Mouse (Mus musculus) ES-Bruce4 (cell line): Measurements from ENCODE around the gene Prdm16. TPM values are rescaled to one million over a fixed set of nuclear protein-coding genes. Genes with fewer than 3 reads are reported as not detected.

Experiments
- H3K27ac ChIP-seq: 2 replicates; pipeline ENCODE4 v1.5.1; 2012; ENCODE audit warnings: low read length, inconsistent platforms; ENCODE audit not compliant: insufficient read depth
- H3K27me3 ChIP-seq: 2 replicates; pipeline ENCODE4 v1.6.1; 2012; ENCODE audit warnings: mild to moderate bottlenecking, low read length, inconsistent platforms; ENCODE audit not compliant: control insufficient read depth, poor library complexity, insufficient read depth, severe bottlenecking
- H3K36me3 ChIP-seq: 2 replicates; pipeline ENCODE4 v1.6.1; 2012; ENCODE audit warnings: inconsistent platforms, mild to moderate bottlenecking, low read length, moderate library complexity; ENCODE audit not compliant: control insufficient read depth, poor library complexity, insufficient read depth, severe bottlenecking
- H3K4me1 ChIP-seq: one replicate; pipeline ENCODE4 v1.8.1; 2011; ENCODE audit warnings: low read length; ENCODE audit not compliant: control insufficient read depth, insufficient read depth
- H3K4me3 ChIP-seq: 2 replicates; pipeline ENCODE4 v1.5.1; 2011; ENCODE audit warnings: low read depth, mild to moderate bottlenecking, low read length
- H3K9ac ChIP-seq: 2 replicates; pipeline ENCODE4 v1.6.1; 2012; ENCODE audit warnings: low read depth, mild to moderate bottlenecking, inconsistent platforms; ENCODE audit not compliant: poor library complexity, severe bottlenecking
- H3K9me3 ChIP-seq: replicated peaks from 2 replicates; pipeline ENCODE4 v1.6.1; 2012; ENCODE audit warnings: mild to moderate bottlenecking, low read length, inconsistent platforms; ENCODE audit not compliant: control insufficient read depth, poor library complexity, insufficient read depth, severe bottlenecking
- CTCF ChIP-seq: IDR thresholded peaks from one replicate; pipeline ENCODE4 v1.8.1; 2011; ENCODE audit warnings: low read depth, low read length
- EP300 ChIP-seq: IDR thresholded peaks from 2 replicates; pipeline ENCODE4 v1.6.1; 2011; ENCODE audit warnings: low read depth, low read length; ENCODE audit not compliant: insufficient read depth
- POLR2A ChIP-seq: IDR thresholded peaks from one replicate; pipeline ENCODE4 v1.8.1; 2011; ENCODE audit warnings: low read length; ENCODE audit not compliant: insufficient read depth
- polyA plus RNA-seq: library from polyadenylated mRNA; stranded (reverse); fragments of >200 nt; gene quantifications from 2 replicates; pipeline ENCODE4 v1.2.4, GENCODE M21; 2011; ENCODE audit warnings: low read depth; ENCODE audit not compliant: missing spikeins, insufficient read depth, insufficient read length

Gene Prdm16
- polyA plus RNA-seq, 1 experiment = 3.1 TPM

GRCm38 (mm10) chr4:154673986-154674385, 37.3 kb upstream of the Prdm16 start:
- TF ChIP-seq EP300 (peak; percentile 92), CTCF (no peak), POLR2A (no peak)
- Histone ChIP-seq H3K9ac (no peak overlapping the region), H3K4me1 (peaks cover 9% of the 10 kb centered on the region), H3K27me3 (no peaks in the 10 kb centered on the region), H3K4me3 (no peak overlapping the region), H3K9me3 (no peaks in the 10 kb centered on the region), H3K36me3 (no peaks in the 10 kb centered on the region), H3K27ac (peak overlapping the region; percentile 94)

GRCm38 (mm10) chr4:154672027-154672426, 35.4 kb upstream of the Prdm16 start:
- Histone ChIP-seq H3K9me3 (no peaks in the 10 kb centered on the region), H3K4me1 (peaks cover 8% of the 10 kb centered on the region), H3K36me3 (no peaks in the 10 kb centered on the region), H3K27ac (no peak overlapping the region), H3K4me3 (no peak overlapping the region), H3K27me3 (no peaks in the 10 kb centered on the region), H3K9ac (no peak overlapping the region)
- TF ChIP-seq POLR2A = no peak
- TF ChIP-seq CTCF = no peak
- no peak for TF ChIP-seq EP300

GRCm38 (mm10) chr4:154671232-154671912, 34.7 kb upstream of the Prdm16 start:
- H3K9ac ChIP-seq = no peak overlapping the region
- no peak overlapping the region for H3K27ac ChIP-seq
- H3K27me3 ChIP-seq = no peaks in the 10 kb centered on the region
- no peak for TF ChIP-seq POLR2A
- TF ChIP-seq EP300 = no peak
- TF ChIP-seq CTCF = no peak
- H3K9me3 ChIP-seq = no peaks in the 10 kb centered on the region
- H3K36me3 ChIP-seq = no peaks in the 10 kb centered on the region
- H3K4me1 ChIP-seq = peaks cover 8% of the 10 kb centered on the region
- H3K4me3 ChIP-seq = no peak overlapping the region

DNA sequence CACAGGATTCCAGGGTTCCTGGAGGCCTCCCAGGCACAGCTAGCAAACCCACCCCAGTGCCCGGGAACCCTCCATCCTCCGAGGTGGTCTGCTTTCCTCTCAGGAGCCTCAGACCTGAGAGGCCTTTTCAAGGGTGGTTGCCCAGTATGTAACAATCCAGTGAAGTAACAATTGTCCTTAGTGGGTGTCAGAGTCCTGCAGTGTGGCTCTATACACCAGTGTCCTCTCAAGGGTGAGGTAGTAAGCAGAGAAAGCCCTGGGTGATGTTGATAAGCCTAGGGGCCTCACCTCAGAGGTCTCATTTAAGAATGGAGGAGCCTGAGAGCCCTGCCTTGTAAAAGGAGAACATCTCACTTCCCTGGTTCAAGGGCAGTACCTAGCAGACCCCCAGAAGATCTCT, 31.1 kb upstream of the Prdm16 start, which contains the start of gene Actrt2:
Actrt2 (minus strand) TSS at position 101 of the 400 bp plus-strand sequence.
- Histone ChIP-seq H3K36me3 (no peaks in the 10 kb centered on the region), H3K9me3 (no peaks in the 10 kb centered on the region), H3K4me3 (no peak within 1 kb of the TSS), H3K27me3 (no peaks in the 10 kb centered on the region), H3K4me1 (peaks cover 6% of the 10 kb centered on the region), H3K27ac (no peak within 1 kb of the TSS), H3K9ac (no peak within 1 kb of the TSS)
- TF ChIP-seq EP300 = no peak
- TF ChIP-seq POLR2A = no peak
- TF ChIP-seq CTCF = no peak

GRCm38 (mm10) chr4:154662681-154663215, 26.1 kb upstream of the Prdm16 start:
- H3K4me1 ChIP-seq = no peaks in the 10 kb centered on the region
- H3K9ac ChIP-seq = no peak overlapping the region
- no peak for TF ChIP-seq EP300
- no peak for TF ChIP-seq POLR2A
- TF ChIP-seq CTCF = no peak
- H3K27me3 ChIP-seq = no peaks in the 10 kb centered on the region
- no peaks in the 10 kb centered on the region for H3K36me3 ChIP-seq
- no peak overlapping the region for H3K27ac ChIP-seq
- no peaks in the 10 kb centered on the region for H3K9me3 ChIP-seq
- no peak overlapping the region for H3K4me3 ChIP-seq

DNA sequence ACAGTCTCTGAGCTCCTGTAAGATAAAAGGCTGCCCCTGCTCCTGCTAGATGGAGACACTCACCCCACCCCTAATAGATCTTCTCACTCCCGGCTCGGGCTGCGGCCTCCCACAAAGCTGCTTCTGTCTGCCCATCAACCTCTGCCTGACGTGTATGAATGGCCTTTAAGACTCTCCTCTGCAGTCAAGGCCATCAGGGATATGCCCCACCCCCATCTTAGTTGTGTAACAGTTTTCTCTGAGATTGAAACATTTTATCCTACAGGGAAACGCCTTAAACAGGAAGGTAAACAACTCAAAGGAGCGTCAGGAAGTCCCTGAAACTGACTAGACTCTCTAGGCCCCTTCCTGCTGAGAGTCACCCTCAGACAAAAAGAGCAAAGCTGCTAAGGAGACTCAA, 24.6 kb upstream of the Prdm16 start:
- Histone ChIP-seq H3K4me3 (no peak overlapping the region), H3K27me3 (no peaks in the 10 kb centered on the region), H3K36me3 (no peaks in the 10 kb centered on the region), H3K4me1 (no peaks in the 10 kb centered on the region), H3K27ac (no peak overlapping the region), H3K9ac (no peak overlapping the region), H3K9me3 (no peaks in the 10 kb centered on the region)
- TF ChIP-seq CTCF (no peak), POLR2A (no peak), EP300 (no peak)
